In genomic region chr2:81411751-81412150, GRCm38 (mm10) we compare ENCODE assay signal across 28 mouse cellular contexts.
DNase-seq lines count a peak whose midpoint lies in the region; ATAC-seq and TF ChIP-seq lines count a peak whose summit lies in the region.
"Had no signal": no experiment of that assay in that cellular context is flagged by ENCODE, and none has a peak within 500 bp of the region (broad histone marks: within the 10 kb centered on the region; RNA-seq: fewer than 3 reads in every experiment).

No protein-coding gene starts in this region.

- no peak overlapping the region for H3K4me3 ChIP-seq in kidney, embryonic 14.5 days (ENCODE audit: low read length)
- no peak overlapping the region for H3K4me3 ChIP-seq in limb, embryonic 13.5 days
- H3K4me3 ChIP-seq in forebrain, embryonic 16.5 days (replicated peaks; ENCODE audit: low read length) = no peak overlapping the region
- H3K4me3 ChIP-seq: embryonic facial prominence, embryonic 13.5 days; forebrain, embryonic 15.5 days; heart, adult 2 months; heart, embryonic 13.5 days; hindbrain, embryonic 13.5 days; midbrain, embryonic 10.5 days; neural tube, embryonic 12.5 days had no signal

- H3K9me3 ChIP-seq in kidney, embryonic 14.5 days (ENCODE audit: control insufficient read depth, low read length) = no peaks in the 10 kb centered on the region
- no peaks in the 10 kb centered on the region for H3K9me3 ChIP-seq in limb, embryonic 13.5 days
- H3K9me3 ChIP-seq in forebrain, embryonic 16.5 days (ENCODE audit: control insufficient read depth, low read length) = no peaks in the 10 kb centered on the region
- H3K9me3 ChIP-seq: embryonic facial prominence, embryonic 13.5 days; forebrain, embryonic 15.5 days; heart, embryonic 13.5 days; hindbrain, embryonic 13.5 days; neural tube, embryonic 12.5 days had no signal

- no peak for TF ChIP-seq POLR2A in brain, embryonic 14.5 days (IDR thresholded peaks at IDR 0.05; ENCODE audit: borderline replicate concordance, extremely low read depth, insufficient read depth, insufficient read length, poor library complexity, severe bottlenecking)

- no peak for DNase-seq in kidney, adult 8-10 months
- DNase-seq in 3T3-L1 (ENCODE audit: low read depth, low spot score) = peak; percentile 19
- peak; percentile 37 for DNase-seq in brain, embryonic 14.5 days (ENCODE audit: low read depth)
- no peak for DNase-seq in ovary, postnatal 36 days (ENCODE audit: low spot score)
- DNase-seq: adrenal gland, adult 2 months; cerebellum, adult 8-10 months; cerebellum, postnatal 36 days; gastrocnemius, postnatal 36 days; heart, adult 2 months; heart, postnatal 14 days; kidney, adult 11 months; kidney, postnatal 36 days; layer of hippocampus, postnatal 36 days; liver; retina, postnatal 1 day; right cerebral cortex, postnatal 25 days; spleen, adult 18-20 months had no signal

- no peak for TF ChIP-seq CTCF in brain, embryonic 14.5 days (IDR thresholded peaks at IDR 0.05; ENCODE audit: borderline replicate concordance, extremely low read depth, insufficient read depth, insufficient read length)

- 40% methylated on average over 3 of the region's 3 CpGs for WGBS in kidney, embryonic 14.5 days
- 20% methylated on average over 3 of the region's 3 CpGs for WGBS in limb, embryonic 13.5 days
- 52% methylated on average over 3 of the region's 3 CpGs for WGBS in forebrain, embryonic 16.5 days

- no peaks in the 10 kb centered on the region for H3K27me3 ChIP-seq in kidney, embryonic 14.5 days (ENCODE audit: control insufficient read depth, insufficient read depth, low read length)
- H3K27me3 ChIP-seq in limb, embryonic 13.5 days = no peaks in the 10 kb centered on the region
- H3K27me3 ChIP-seq in forebrain, embryonic 16.5 days (replicated peaks; ENCODE audit: control insufficient read depth, insufficient read depth, low read length) = no peaks in the 10 kb centered on the region
- H3K27me3 ChIP-seq: embryonic facial prominence, embryonic 13.5 days; forebrain, embryonic 15.5 days; heart, embryonic 13.5 days; hindbrain, embryonic 13.5 days; neural tube, embryonic 12.5 days had no signal

- no peaks in the 10 kb centered on the region for H3K36me3 ChIP-seq in kidney, embryonic 14.5 days (ENCODE audit: control insufficient read depth, insufficient read depth, low read length)
- H3K36me3 ChIP-seq in limb, embryonic 13.5 days = no peaks in the 10 kb centered on the region
- no peaks in the 10 kb centered on the region for H3K36me3 ChIP-seq in forebrain, embryonic 16.5 days (ENCODE audit: control insufficient read depth, insufficient read depth)
- H3K36me3 ChIP-seq: embryonic facial prominence, embryonic 13.5 days; forebrain, embryonic 15.5 days; heart, embryonic 13.5 days; hindbrain, embryonic 13.5 days; midbrain, embryonic 10.5 days; neural tube, embryonic 12.5 days had no signal

- H3K9ac ChIP-seq in kidney, embryonic 14.5 days (ENCODE audit: low read depth, low read length) = no peak overlapping the region
- H3K9ac ChIP-seq in limb, embryonic 13.5 days = no peak overlapping the region
- H3K9ac ChIP-seq in forebrain, embryonic 16.5 days (replicated peaks; ENCODE audit: low read depth, low read length) = no peak overlapping the region
- H3K9ac ChIP-seq: embryonic facial prominence, embryonic 13.5 days; forebrain, embryonic 15.5 days; heart, embryonic 13.5 days; hindbrain, embryonic 13.5 days; neural tube, embryonic 12.5 days had no signal

- ATAC-seq in kidney, embryonic 14.5 days (ENCODE audit: low FRiP score, low TSS enrichment) = peak; percentile 43; the same call in 1 of the 2 replicates
- peak; percentile 85 for ATAC-seq in limb, embryonic 13.5 days (ENCODE audit: low FRiP score, low read depth)
- ATAC-seq in forebrain, embryonic 16.5 days = no peak
- ATAC-seq: forebrain, embryonic 15.5 days; lung, postnatal 0 days had no signal

- no peaks in the 10 kb centered on the region for H3K4me1 ChIP-seq in kidney, embryonic 14.5 days (ENCODE audit: control insufficient read depth, insufficient read depth, low read length)
- H3K4me1 ChIP-seq in limb, embryonic 13.5 days = no peaks in the 10 kb centered on the region
- no peaks in the 10 kb centered on the region for H3K4me1 ChIP-seq in forebrain, embryonic 16.5 days (replicated peaks; ENCODE audit: control insufficient read depth, insufficient read depth, low read length)
- H3K4me1 ChIP-seq: forebrain, embryonic 15.5 days; heart, embryonic 13.5 days; hindbrain, embryonic 13.5 days; midbrain, embryonic 10.5 days; neural tube, embryonic 12.5 days had no signal

- H3K27ac ChIP-seq in kidney, embryonic 14.5 days (ENCODE audit: low read depth, low read length) = no peak overlapping the region
- H3K27ac ChIP-seq in limb, embryonic 13.5 days = no peak overlapping the region; the same call in 1 of the 2 replicates
- H3K27ac ChIP-seq in forebrain, embryonic 16.5 days (ENCODE audit: low read length) = no peak overlapping the region
- H3K27ac ChIP-seq: embryonic facial prominence, embryonic 13.5 days; forebrain, embryonic 15.5 days; heart, adult 2 months; heart, embryonic 13.5 days; hindbrain, embryonic 13.5 days; macrophage; midbrain, embryonic 10.5 days; neural tube, embryonic 12.5 days had no signal

- H3K4me2 ChIP-seq in kidney, embryonic 14.5 days (replicated peaks; ENCODE audit: low read depth, low read length) = no peak overlapping the region
- H3K4me2 ChIP-seq in limb, embryonic 13.5 days (replicated peaks) = 0 out of 2 replicates have a peak overlapping the region, but pooled peaks have one; percentile 16
- H3K4me2 ChIP-seq in forebrain, embryonic 16.5 days (ENCODE audit: low read length) = no peak overlapping the region
- H3K4me2 ChIP-seq: embryonic facial prominence, embryonic 13.5 days; forebrain, embryonic 15.5 days; heart, embryonic 13.5 days; hindbrain, embryonic 13.5 days; neural tube, embryonic 12.5 days had no signal

Comparison
In these comparisons a context has a peak if more than half of its experiments do, and no peak if none do; other contexts are left out.
1. DNase-seq: peak in 3T3-L1 (single experiment) and brain, embryonic 14.5 days (single experiment); none in kidney, adult 8-10 months (0 of 2) and ovary, postnatal 36 days (single experiment).